Mouse (Mus musculus): Measurements from ENCODE around the gene Asah2.

GRCm38 (mm10) chr19:32123196-32123595, 15.2 kb upstream of the Asah2 start:
- no peak for TF ChIP-seq POLR2A (IDR thresholded peaks at IDR 0.05; ENCODE audit: low read depth, low read length)
- TF ChIP-seq CTCF (IDR thresholded peaks at IDR 0.05; ENCODE audit: extremely low read depth, insufficient read depth, insufficient read length, insufficient replicate concordance), result no peak

Measured in spleen, adult 2 months (tissue).